Mouse (Mus musculus) erythroblast, adult 5-6 weeks (primary cell): ENCODE data around the gene Hsd3b4. TPM values are rescaled to one million over a fixed set of nuclear protein-coding genes. Genes with fewer than 3 reads are reported as not detected.
"Not testable (repeated sequence)": the region's sequence is repeated elsewhere in the genome, so short reads cannot be mapped to it uniquely, and the experiment has no call there.

Experiments
- ATAC-seq: replicated peaks from 2 replicates; pipeline ENCODE4 v1.8.0; 2016; ENCODE audit warnings: moderate number of reproducible peaks, mild to moderate bottlenecking, moderate TSS enrichment, inconsistent platforms; ENCODE audit not compliant: poor library complexity, low FRiP score, severe bottlenecking
- total RNA-seq, 2 experiments: library from RNA; stranded (forward) in 1 of 2; stranded (reverse) in 1 of 2; fragments of 150-400 nt in 1 of 2; fragments of 200-764, 138-1000 nt in 1 of 2; gene quantifications; 2 replicates each; pipeline versions ENCODE4 v1.2.3 to v1.2.4; 2015 to 2017; ENCODE audit warnings: low replicate concordance in 2 of 2

Gene Hsd3b4
- total RNA-seq (2015; ENCODE audit: low replicate concordance) = not detected in 2 replicates
- not detected in 2 replicates for total RNA-seq (2017; ENCODE audit: low replicate concordance)

GRCm38 (mm10) chr3:98510414-98510813, at the start of gene Hsd3b4:
Gene Hsd3b4 (minus strand): TSS chr3:98510514.
- ATAC-seq = not testable (repeated sequence)

- ATAC-seq = not testable (repeated sequence)
Observed at GRCm38 (mm10) chr3:98550832-98551231, 40.5 kb upstream of the Hsd3b4 start.

GRCm38 (mm10) chr3:98550215-98550614, 39.9 kb upstream of the Hsd3b4 start:
- not testable (repeated sequence) for ATAC-seq

GRCm38 (mm10) chr3:98548495-98548894, 38.2 kb upstream of the Hsd3b4 start:
- ATAC-seq = not testable (repeated sequence)

GRCm38 (mm10) chr3:98547641-98548040, 37.3 kb upstream of the Hsd3b4 start:
- not testable (repeated sequence) for ATAC-seq

GRCm38 (mm10) chr3:98524978-98525377, 14.7 kb upstream of the Hsd3b4 start:
- not testable (repeated sequence) for ATAC-seq

GRCm38 (mm10) chr3:98524552-98524951, 14.2 kb upstream of the Hsd3b4 start:
- not testable (repeated sequence) for ATAC-seq

- not testable (repeated sequence) for ATAC-seq
Observed at GRCm38 (mm10) chr3:98522779-98523178, 12.5 kb upstream of the Hsd3b4 start.

- not testable (repeated sequence) for ATAC-seq
Observed at GRCm38 (mm10) chr3:98507229-98507628, 3.1 kb downstream of the Hsd3b4 start.

- ATAC-seq = not testable (repeated sequence)
Observed at GRCm38 (mm10) chr3:98497401-98497800, 12.9 kb downstream of the Hsd3b4 start.

- ATAC-seq = not testable (repeated sequence)
Observed at GRCm38 (mm10) chr3:98496762-98497161, 13.6 kb downstream of the Hsd3b4 start.

GRCm38 (mm10) chr3:98495055-98495454, 15.3 kb downstream of the Hsd3b4 start:
- not testable (repeated sequence) for ATAC-seq

GRCm38 (mm10) chr3:98494184-98494583, 16.1 kb downstream of the Hsd3b4 start:
- not testable (repeated sequence) for ATAC-seq

- not testable (repeated sequence) for ATAC-seq
Observed at GRCm38 (mm10) chr3:98471499-98471898, 38.8 kb downstream of the Hsd3b4 start.

- not testable (repeated sequence) for ATAC-seq
Observed at GRCm38 (mm10) chr3:98471057-98471456, 39.3 kb downstream of the Hsd3b4 start.

- not testable (repeated sequence) for ATAC-seq
Observed at GRCm38 (mm10) chr3:98469323-98469722, 41.0 kb downstream of the Hsd3b4 start.

GRCm38 (mm10) chr3:98457026-98457425, 53.3 kb downstream of the Hsd3b4 start, which contains the start of gene Gm4450:
Gene Gm4450 (minus strand): TSS chr3:98457126.
- ATAC-seq = not testable (repeated sequence)

- not testable (repeated sequence) for ATAC-seq
Observed at GRCm38 (mm10) chr3:98453786-98454185, 56.5 kb downstream of the Hsd3b4 start.
